Mouse (Mus musculus): ENCODE results near the gene Gm21964. TPM values are rescaled to one million over a fixed set of nuclear protein-coding genes. Genes with fewer than 3 reads are reported as not detected.

Gm21964 gene
- polyA plus RNA-seq, 1 experiment from 2014 or later, result not detected

DNA sequence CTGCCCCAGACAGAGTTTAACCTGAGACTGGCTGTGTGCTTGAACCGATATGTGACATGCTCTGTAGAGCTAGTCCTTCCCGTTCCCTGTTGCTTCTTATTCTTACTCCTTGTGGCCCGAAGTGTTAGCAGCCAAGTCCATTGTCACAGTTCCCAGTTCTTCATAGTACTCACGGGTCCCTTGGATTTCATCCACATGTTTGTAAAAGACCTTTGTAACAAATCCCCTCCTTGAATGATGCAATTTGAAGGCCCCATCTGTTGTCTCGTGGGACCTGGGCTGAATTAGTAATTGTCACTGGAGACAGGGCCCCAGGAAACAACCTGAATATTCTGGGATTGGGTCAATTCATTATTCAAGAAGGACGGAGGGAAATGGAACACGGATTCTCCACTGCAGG, 34.5 kb downstream of the Gm21964 start:
- Histone ChIP-seq H3K4me1 (ENCODE audit: control insufficient read depth, insufficient read depth, low read length) (no peaks in the 10 kb centered on the region), H3K27me3 (ENCODE audit: control insufficient read depth, insufficient read depth, low read length) (no peaks in the 10 kb centered on the region), H3K4me3 (ENCODE audit: low read depth, low read length) (no peak overlapping the region), H3K9ac (ENCODE audit: low read depth, low read length) (no peak overlapping the region), H3K4me2 (no peak overlapping the region), H3K27ac (ENCODE audit: low read depth, low read length) (no peak overlapping the region), H3K9me3 (replicated peaks; ENCODE audit: control insufficient read depth, low read length) (no peaks in the 10 kb centered on the region), H3K36me3 (ENCODE audit: control insufficient read depth, insufficient read depth, low read length) (no peaks in the 10 kb centered on the region)
- WGBS (ENCODE audit: insufficient replicate concordance), result 76% methylated on average over 7 of the region's 7 CpGs
- no peak for ATAC-seq (replicated peaks; ENCODE audit: insufficient number of reproducible peaks, low FRiP score, low TSS enrichment)

DNA sequence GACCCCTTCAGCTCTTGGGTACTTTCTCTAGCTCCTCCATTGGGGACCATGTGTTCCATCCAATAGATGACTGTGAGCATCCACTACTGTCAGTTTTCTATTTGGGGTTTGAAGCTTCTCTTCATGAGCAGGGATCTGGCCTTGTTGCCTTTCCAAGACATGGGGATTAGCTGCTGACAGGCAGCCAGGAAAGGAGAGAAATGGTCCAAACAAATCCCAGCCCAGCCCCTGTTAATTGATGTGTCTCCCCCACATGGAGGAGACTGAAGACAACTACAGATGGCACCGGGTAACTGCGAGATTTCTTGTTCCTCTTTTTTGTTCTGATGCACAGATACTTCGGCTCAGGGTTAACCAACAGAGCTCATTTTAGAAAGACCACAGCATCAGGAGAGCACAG, 39.1 kb downstream of the Gm21964 start:
- Histone ChIP-seq H3K4me3 (ENCODE audit: low read depth, low read length) (no peak overlapping the region), H3K9ac (ENCODE audit: low read depth, low read length) (no peak overlapping the region)

GRCm38 (mm10) chr8:110140770-110141169, 39.8 kb downstream of the Gm21964 start:
- no peaks in the 10 kb centered on the region for H3K4me1 ChIP-seq (ENCODE audit: control insufficient read depth, insufficient read depth, low read length)
- ATAC-seq (replicated peaks; ENCODE audit: insufficient number of reproducible peaks, low FRiP score, low TSS enrichment), result no peak
- H3K9me3 ChIP-seq (replicated peaks; ENCODE audit: control insufficient read depth, low read length), result no peaks in the 10 kb centered on the region
- H3K4me2 ChIP-seq, result no peak overlapping the region
- no peak overlapping the region for H3K9ac ChIP-seq (ENCODE audit: low read depth, low read length)
- WGBS (ENCODE audit: insufficient replicate concordance), result 66% methylated on average over 4 of the region's 4 CpGs
- no peak overlapping the region for H3K4me3 ChIP-seq (ENCODE audit: low read depth, low read length)
- no peak overlapping the region for H3K27ac ChIP-seq (ENCODE audit: low read depth, low read length)
- no peaks in the 10 kb centered on the region for H3K36me3 ChIP-seq (ENCODE audit: control insufficient read depth, insufficient read depth, low read length)
- 0 out of 2 replicates have a peak, but pooled peaks cover 2% of the 10 kb centered on the region for H3K27me3 ChIP-seq (ENCODE audit: control insufficient read depth, insufficient read depth, low read length)

More for the DNA sequence above, 39.1 kb downstream of the Gm21964 start:
- no peaks in the 10 kb centered on the region for H3K9me3 ChIP-seq (replicated peaks; ENCODE audit: control insufficient read depth, low read length)
- WGBS (ENCODE audit: insufficient replicate concordance), result 68% methylated on average over 3 of the region's 3 CpGs
- H3K4me2 ChIP-seq, result no peak overlapping the region
- no peaks in the 10 kb centered on the region for H3K4me1 ChIP-seq (ENCODE audit: control insufficient read depth, insufficient read depth, low read length)
- H3K36me3 ChIP-seq (ENCODE audit: control insufficient read depth, insufficient read depth, low read length), result no peaks in the 10 kb centered on the region
- no peak overlapping the region for H3K27ac ChIP-seq (ENCODE audit: low read depth, low read length)
- 0 out of 2 replicates have a peak, but pooled peaks cover 2% of the 10 kb centered on the region for H3K27me3 ChIP-seq (ENCODE audit: control insufficient read depth, insufficient read depth, low read length)
- no peak for ATAC-seq (replicated peaks; ENCODE audit: insufficient number of reproducible peaks, low FRiP score, low TSS enrichment)

DNA sequence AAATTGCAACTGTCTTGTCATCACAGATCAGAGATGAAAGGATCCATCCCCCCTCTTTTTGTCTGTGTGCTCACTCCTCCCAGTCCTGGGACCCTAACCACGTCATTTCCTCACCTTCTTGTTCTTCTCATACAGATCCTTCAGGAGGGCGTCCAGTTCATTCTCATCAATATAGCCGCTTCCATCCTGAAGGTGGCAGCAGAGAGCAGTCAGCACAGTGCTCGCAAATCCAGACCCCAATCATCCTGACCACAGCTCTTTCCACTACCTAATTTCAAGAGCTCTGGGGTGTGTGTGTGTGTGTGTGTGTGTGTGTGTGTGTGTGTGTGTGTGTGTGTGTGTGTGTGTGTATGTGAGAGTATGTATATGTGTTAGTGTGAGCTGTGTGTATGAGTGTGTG, 44.5 kb downstream of the Gm21964 start:
- Histone ChIP-seq H3K27ac (ENCODE audit: low read depth, low read length) (no peak overlapping the region), H3K36me3 (ENCODE audit: control insufficient read depth, insufficient read depth, low read length) (no peaks in the 10 kb centered on the region), H3K9ac (ENCODE audit: low read depth, low read length) (no peak overlapping the region), H3K4me2 (no peak overlapping the region), H3K4me3 (ENCODE audit: low read depth, low read length) (no peak overlapping the region), H3K27me3 (ENCODE audit: control insufficient read depth, insufficient read depth, low read length) (0 out of 2 replicates have a peak, but pooled peaks cover 2% of the 10 kb centered on the region), H3K4me1 (ENCODE audit: control insufficient read depth, insufficient read depth, low read length) (peaks cover 4% of the 10 kb centered on the region; the same call in 1 of the 2 replicates), H3K9me3 (replicated peaks; ENCODE audit: control insufficient read depth, low read length) (no peaks in the 10 kb centered on the region)
- ATAC-seq (replicated peaks; ENCODE audit: insufficient number of reproducible peaks, low FRiP score, low TSS enrichment), result no peak
- 2% methylated on average over 4 of the region's 4 CpGs for WGBS (ENCODE audit: insufficient replicate concordance)

DNA sequence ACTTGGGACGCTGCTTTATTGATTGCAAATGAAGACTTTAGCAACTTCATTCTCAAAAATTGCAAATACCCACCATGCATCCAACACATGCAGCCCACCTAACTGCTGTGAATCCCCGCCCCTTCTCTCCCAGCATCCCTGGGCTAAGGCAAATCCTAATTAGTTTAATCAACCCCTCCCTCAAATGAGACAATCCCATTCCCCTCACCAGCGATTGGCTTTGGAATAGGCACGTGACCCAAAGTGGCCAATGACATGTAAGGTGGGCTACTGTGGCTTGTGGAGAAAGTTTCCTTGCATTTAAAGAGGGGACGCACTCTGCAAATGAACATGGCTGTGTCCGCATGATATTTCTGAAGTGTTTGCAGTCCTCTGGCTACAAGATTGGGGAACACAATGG, 51.9 kb downstream of the Gm21964 start:
- H3K27ac ChIP-seq (ENCODE audit: low read depth, low read length), result no peak overlapping the region
- H3K36me3 ChIP-seq (ENCODE audit: control insufficient read depth, insufficient read depth, low read length), result no peaks in the 10 kb centered on the region
- H3K4me2 ChIP-seq, result no peak overlapping the region
- H3K4me3 ChIP-seq (ENCODE audit: low read depth, low read length), result no peak overlapping the region
- no peak for ATAC-seq (replicated peaks; ENCODE audit: insufficient number of reproducible peaks, low FRiP score, low TSS enrichment)
- H3K27me3 ChIP-seq (ENCODE audit: control insufficient read depth, insufficient read depth, low read length), result no peaks in the 10 kb centered on the region
- WGBS (ENCODE audit: insufficient replicate concordance), result 56% methylated on average over 6 of the region's 6 CpGs
- H3K9me3 ChIP-seq (replicated peaks; ENCODE audit: control insufficient read depth, low read length), result no peaks in the 10 kb centered on the region
- peaks cover 2% of the 10 kb centered on the region; the same call in 1 of the 2 replicates for H3K4me1 ChIP-seq (ENCODE audit: control insufficient read depth, insufficient read depth, low read length)
- no peak overlapping the region for H3K9ac ChIP-seq (ENCODE audit: low read depth, low read length)

Other genes starting within 250 kb of the Gm21964 start
- gene Phlpp2, start 232.7 kb upstream of the Gm21964 start, polyA plus RNA-seq (2014; fragmentation: Nextera tagmentation; extraction: Ambion mirVana), result 2.2 and 3.3 TPM in 2 replicates
- gene Marveld3, start 139.0 kb upstream of the Gm21964 start, polyA plus RNA-seq (2014; fragmentation: Nextera tagmentation; extraction: Ambion mirVana), result not detected in 2 replicates
- not detected in 2 replicates for gene Tat, start 110.8 kb upstream of the Gm21964 start, polyA plus RNA-seq (2014; fragmentation: Nextera tagmentation; extraction: Ambion mirVana)
- 0.16 and 0.51 TPM in 2 replicates for gene Chst4, start 61.5 kb upstream of the Gm21964 start, polyA plus RNA-seq (2014; fragmentation: Nextera tagmentation; extraction: Ambion mirVana)
- gene Zfp612, start 21.5 kb upstream of the Gm21964 start, polyA plus RNA-seq (2014; fragmentation: Nextera tagmentation; extraction: Ambion mirVana), result 5.4 and 6.0 TPM in 2 replicates
- gene Gm17720, start 1.5 kb downstream of the Gm21964 start, polyA plus RNA-seq (2014; fragmentation: Nextera tagmentation; extraction: Ambion mirVana), result not detected in 2 replicates
- 2.8 and 2.9 TPM in 2 replicates for gene Calb2, start 67.0 kb downstream of the Gm21964 start, polyA plus RNA-seq (2014; fragmentation: Nextera tagmentation; extraction: Ambion mirVana)
- 5.6 and 6.7 TPM in 2 replicates for gene Cmtr2, start 114.5 kb downstream of the Gm21964 start, polyA plus RNA-seq (2014; fragmentation: Nextera tagmentation; extraction: Ambion mirVana)
- gene Hydin, start 165.8 kb downstream of the Gm21964 start, polyA plus RNA-seq (2014; fragmentation: Nextera tagmentation; extraction: Ambion mirVana), result 0.14 and 0.28 TPM in 2 replicates

Data from heart, embryonic 11.5 days (tissue).